Mouse (Mus musculus) left cerebral cortex, postnatal 10 days (tissue): ENCODE measurements around the gene Snrpd2. TPM values are rescaled to one million over a fixed set of nuclear protein-coding genes. Genes with fewer than 3 reads are reported as not detected.

Source experiments
- DNase-seq, 2 experiments: peaks; one replicate each; pipeline ENCODE4 v3.0.0; 2021 to 2022; ENCODE audit warnings: low spot score in 2 of 2, mixed read lengths in 1 of 2; ENCODE audit errors: extremely low spot score in 1 of 2
- intact Hi-C: fragments of 180-260 bp; cut with DNase I; formaldehyde crosslinking; loops from one replicate; pipeline ENCODE4 v1.15.1; 2025
- total RNA-seq, 2 experiments: library from RNA; stranded (reverse); gene quantifications; 2 replicates each; pipeline ENCODE4 v1.2.3; 2021

The Snrpd2 gene
- total RNA-seq, result 10 to 100 TPM; 99.2 to 99.9 TPM

DNA sequence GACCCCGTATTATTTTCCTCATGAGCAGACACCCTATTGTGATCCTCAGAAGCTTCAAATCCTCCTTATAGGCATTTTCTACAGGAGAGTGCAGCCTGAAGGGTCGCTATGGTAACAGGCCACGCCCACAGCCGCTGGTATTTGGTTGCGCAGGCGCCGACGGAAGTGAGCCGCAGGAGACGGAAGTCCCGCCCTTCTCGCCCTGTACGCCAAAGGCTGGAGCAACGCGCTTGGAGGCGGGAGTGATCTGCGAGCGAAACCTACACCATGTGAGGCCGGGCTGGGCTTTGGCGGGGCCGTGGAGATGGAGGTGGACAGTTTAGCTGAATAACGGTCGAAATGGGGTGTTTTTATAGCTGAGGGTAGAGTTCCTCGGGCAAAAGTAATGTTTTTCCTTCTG lies at the start of gene Snrpd2:
Gene Snrpd2 (plus strand): TSS at position 97 of the 400 bp plus-strand sequence.
- intact Hi-C loops, result no loop called here
- peak; percentile 93 to 98 for DNase-seq

GRCm38 (mm10) chr7:19100290-19100689 lies 49.2 kb upstream of the Snrpd2 start:
- DNase-seq, result no peak
- intact Hi-C loops, result no loop called here

DNA sequence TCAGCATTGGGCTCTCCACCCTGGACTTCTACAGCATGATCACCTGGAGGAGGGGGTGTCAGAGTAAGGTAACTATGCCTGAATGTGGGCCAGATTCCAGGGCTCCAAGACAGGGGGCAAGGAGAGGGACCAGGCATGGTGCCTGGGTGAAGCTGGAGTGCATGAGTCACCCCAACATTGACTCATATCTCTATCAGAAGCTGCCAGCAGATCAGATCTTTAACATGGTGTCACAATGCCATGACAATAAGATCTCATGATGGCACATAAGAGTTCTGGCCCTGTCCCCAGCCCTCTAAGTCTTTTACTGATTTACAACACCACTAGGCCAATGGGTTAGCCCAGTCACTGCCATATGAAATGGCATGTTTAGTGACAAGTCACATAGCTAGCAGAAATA lies 45.8 kb upstream of the Snrpd2 start:
- intact Hi-C loops, result no loop called here
- no peak for DNase-seq

DNA sequence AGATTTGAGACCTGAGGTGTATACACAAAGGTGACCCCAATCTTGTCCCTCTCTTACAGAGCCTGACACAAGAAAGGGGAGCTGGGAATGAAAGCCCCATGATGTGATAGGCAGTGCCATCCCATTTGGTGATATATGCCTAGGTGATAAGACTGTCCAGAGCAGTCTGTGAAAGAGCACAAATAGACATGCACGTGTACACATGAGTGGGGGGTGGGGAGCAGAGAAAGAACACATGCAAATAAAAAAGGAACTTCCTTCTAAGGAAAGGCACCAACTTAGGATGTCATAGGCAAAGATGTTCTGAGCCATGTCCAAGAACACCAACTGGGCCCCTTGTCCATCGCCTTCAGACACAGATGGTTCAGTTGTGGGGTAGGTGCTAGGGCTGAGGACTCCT lies 45.0 kb upstream of the Snrpd2 start:
- DNase-seq, result no peak
- intact Hi-C loops, result no loop called here

- no peak for DNase-seq
- intact Hi-C loops, result loop anchor here (5.0 kb wide), 1 partner anchor 40 kb away; no protein-coding TSS in a partner anchor
These were observed 42.1 kb upstream of the Snrpd2 start for GRCm38 (mm10) chr7:19107436-19107835.

- intact Hi-C loops, result loop anchor here (5.0 kb wide), 1 partner anchor 42 kb away; no protein-coding TSS in a partner anchor
- DNase-seq, result no peak
These were observed 40.0 kb upstream of the Snrpd2 start for GRCm38 (mm10) chr7:19109565-19109964.

- peak; percentile 67 to 89 for DNase-seq
- intact Hi-C loops, result no loop called here
These were observed 31.3 kb upstream of the Snrpd2 start, which contains the start of gene Gm4969 for GRCm38 (mm10) chr7:19118028-19118771. Gene Gm4969 (minus strand): TSS chr7:19118368.

- intact Hi-C loops, result no loop called here
These were observed 30.4 kb upstream of the Snrpd2 start for GRCm38 (mm10) chr7:19119083-19119482.

GRCm38 (mm10) chr7:19119631-19120429 lies 29.7 kb upstream of the Snrpd2 start, which contains the start of gene Fbxo46:
Gene Fbxo46 (plus strand): TSS chr7:19119859.
- peak; percentile 94 to 96 for DNase-seq
- intact Hi-C loops, result no loop called here

More at GRCm38 (mm10) chr7:19119083-19119482, 30.4 kb upstream of the Snrpd2 start:
- DNase-seq, result no peak

GRCm38 (mm10) chr7:19121686-19122085 lies 27.8 kb upstream of the Snrpd2 start:
- intact Hi-C loops, result no loop called here
- DNase-seq, result no peak

DNA sequence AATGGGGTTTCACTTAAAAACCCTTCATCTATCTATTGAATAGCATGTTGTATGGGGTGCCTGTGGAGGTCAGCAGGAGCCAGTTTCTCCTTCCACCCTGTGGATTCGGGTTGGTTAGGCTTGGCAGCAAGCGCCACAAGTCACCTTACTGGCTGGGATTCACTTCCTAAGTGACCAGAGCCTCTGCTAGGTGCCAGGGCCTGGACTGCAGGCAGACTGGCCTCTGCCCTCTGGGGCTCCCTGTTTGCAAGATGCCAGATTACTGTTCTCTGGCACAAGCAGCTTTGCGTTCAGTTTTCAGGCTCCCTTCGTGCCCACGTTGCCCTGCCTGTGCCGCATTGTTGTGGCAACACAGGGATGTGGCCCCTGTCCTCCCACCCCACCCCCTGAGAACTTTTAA lies 24.8 kb upstream of the Snrpd2 start:
- intact Hi-C loops, result no loop called here
- DNase-seq, result no peak

DNA sequence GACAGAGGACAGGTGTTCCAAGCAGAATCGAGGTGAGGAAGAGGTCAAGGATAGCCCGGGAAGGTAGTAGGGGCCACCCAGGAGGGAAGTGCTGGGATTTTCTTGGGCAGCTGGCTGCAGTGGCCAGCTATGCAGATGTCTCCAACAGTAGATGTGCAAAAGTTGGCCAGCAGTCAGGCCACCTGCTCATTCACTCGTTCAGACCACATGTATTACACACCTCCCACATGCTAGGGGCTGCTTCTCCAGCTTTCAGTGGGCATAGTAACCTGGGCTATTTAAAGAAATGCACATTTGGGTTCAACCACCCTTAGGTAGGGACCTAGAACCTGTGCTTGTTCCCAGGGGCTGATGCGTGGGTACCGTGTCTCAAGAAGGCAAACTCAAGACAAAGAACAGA lies 21.8 kb upstream of the Snrpd2 start:
- intact Hi-C loops, result no loop called here
- no peak for DNase-seq

DNA sequence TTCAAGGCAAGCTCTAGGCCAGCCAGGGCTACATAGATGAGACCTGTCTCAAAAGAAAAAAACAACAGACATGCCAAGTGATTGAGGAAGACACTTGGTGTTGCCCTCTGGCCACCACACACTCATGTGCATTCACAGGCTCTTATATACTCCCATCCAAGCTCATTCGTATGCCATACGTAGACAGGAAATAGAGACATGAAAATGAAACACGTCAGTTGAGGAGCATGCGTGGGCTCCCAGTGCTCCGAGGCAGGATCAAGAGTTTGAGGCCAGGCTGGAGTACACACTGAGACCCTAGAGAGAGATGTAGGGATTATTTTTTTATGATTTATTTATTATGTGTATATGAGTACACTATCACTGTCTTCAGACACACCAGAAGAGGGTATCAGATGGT lies 20.1 kb upstream of the Snrpd2 start:
- DNase-seq, result no peak
- intact Hi-C loops, result no loop called here

GRCm38 (mm10) chr7:19130657-19131056 lies 18.9 kb upstream of the Snrpd2 start:
- intact Hi-C loops, result no loop called here
- no peak for DNase-seq

GRCm38 (mm10) chr7:19131324-19131848 lies 18.1 kb upstream of the Snrpd2 start:
- DNase-seq, result peak; percentile 95 to 99
- intact Hi-C loops, result no loop called here

GRCm38 (mm10) chr7:19136168-19136567 lies 13.4 kb upstream of the Snrpd2 start:
- intact Hi-C loops, result no loop called here
- peak in 1 of 2 experiments; percentile 48 for DNase-seq

GRCm38 (mm10) chr7:19136673-19137334 lies 12.7 kb upstream of the Snrpd2 start:
- intact Hi-C loops, result no loop called here
- DNase-seq, result no peak

GRCm38 (mm10) chr7:19137380-19137779 lies 12.1 kb upstream of the Snrpd2 start:
- DNase-seq, result peak in 1 of 2 experiments; percentile 78
- intact Hi-C loops, result no loop called here

DNA sequence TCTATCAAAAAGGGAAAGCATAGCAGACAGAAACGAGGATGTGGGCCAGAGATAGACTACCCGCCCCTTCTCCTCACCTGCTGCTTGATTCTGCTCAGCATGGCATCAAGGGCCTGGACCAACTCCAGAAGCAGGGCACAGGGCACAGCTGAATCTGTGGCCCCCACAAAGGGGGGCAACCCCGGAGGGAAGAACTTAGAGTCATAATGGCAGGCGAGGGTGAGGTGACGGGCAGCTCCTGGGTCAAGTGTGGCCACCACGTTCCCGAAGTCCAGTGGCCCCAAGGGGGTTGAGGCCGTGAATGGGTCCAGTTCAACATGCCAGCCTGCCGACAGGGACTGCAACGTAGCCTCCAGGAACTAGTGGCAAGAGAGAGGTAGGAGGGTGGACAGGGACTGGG lies 2.7 kb upstream of the Snrpd2 start:
- no peak for DNase-seq
- intact Hi-C loops, result no loop called here
